ENCODE assay signal across 20 mouse cellular contexts in the genomic region with DNA sequence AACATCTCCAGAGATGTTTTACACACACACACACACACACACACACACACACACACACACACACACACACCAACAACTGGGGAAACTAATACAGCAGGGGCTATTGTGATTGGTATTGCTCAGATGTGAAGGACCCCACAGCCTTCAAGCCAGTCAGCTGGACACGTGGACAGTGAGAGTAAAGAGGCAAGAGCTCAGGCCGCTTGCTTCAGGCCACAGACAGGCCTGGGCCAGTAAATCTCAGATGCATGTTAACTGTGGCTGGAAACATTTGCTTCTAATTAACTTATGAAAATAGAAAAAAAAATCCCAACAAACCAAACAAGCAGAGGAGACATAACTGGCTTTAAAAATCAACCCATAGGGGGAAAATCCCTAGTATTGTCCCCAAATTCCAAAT. TPM values are rescaled to one million over a fixed set of nuclear protein-coding genes. Genes with fewer than 3 reads are reported as not detected.
DNase-seq lines count a peak whose midpoint lies in the region; ATAC-seq and TF ChIP-seq lines count a peak whose summit lies in the region.
"Had no signal": no experiment of that assay in that cellular context is flagged by ENCODE, and none has a peak within 500 bp of the region (broad histone marks: within the 10 kb centered on the region; RNA-seq: fewer than 3 reads in every experiment).

No protein-coding gene starts in this region.

- no peaks in the 10 kb centered on the region for H3K36me3 ChIP-seq in kidney, postnatal 0 days (ENCODE audit: insufficient read depth, low read length)
- H3K36me3 ChIP-seq in embryonic facial prominence, embryonic 12.5 days = no peaks in the 10 kb centered on the region
- H3K36me3 ChIP-seq in limb, embryonic 11.5 days (ENCODE audit: control insufficient read depth, insufficient read depth, low read length) = no peaks in the 10 kb centered on the region
- H3K36me3 ChIP-seq in liver, postnatal 0 days (replicated peaks; ENCODE audit: insufficient read depth, low read length) = no peaks in the 10 kb centered on the region
- H3K36me3 ChIP-seq in midbrain, embryonic 16.5 days (ENCODE audit: control insufficient read depth, insufficient read depth, low read length) = no peaks in the 10 kb centered on the region
- H3K36me3 ChIP-seq: forebrain, embryonic 10.5 days; hindbrain, embryonic 15.5 days had no signal

- peak; percentile 4 for DNase-seq in kidney, postnatal 0 days (ENCODE audit: low spot score)
- DNase-seq in kidney, adult 9 months = no peak
- no peak for DNase-seq in limb, embryonic 11.5 days (ENCODE audit: low spot score)
- DNase-seq in liver, postnatal 0 days = no peak
- DNase-seq in gastrocnemius, postnatal 10 days = no peak
- DNase-seq: adrenal gland, postnatal 14 days; cerebellum, adult 18-20 months; gastrocnemius, postnatal 25 days; heart, postnatal 10 days; kidney, postnatal 10 days; lung, postnatal 14 days; thymus, postnatal 36 days had no signal

- 70% methylated on average over 2 of the region's 2 CpGs for WGBS in kidney, postnatal 0 days
- WGBS in embryonic facial prominence, embryonic 12.5 days = 35% methylated on average over 2 of the region's 2 CpGs
- 28% methylated on average over 2 of the region's 2 CpGs for WGBS in limb, embryonic 11.5 days
- 84% methylated on average over 2 of the region's 2 CpGs for WGBS in liver, postnatal 0 days (ENCODE audit: insufficient replicate concordance)
- WGBS in midbrain, embryonic 16.5 days = 86% methylated on average over 2 of the region's 2 CpGs

- no peak overlapping the region for H3K9ac ChIP-seq in kidney, postnatal 0 days (ENCODE audit: low read depth, low read length)
- no peak overlapping the region for H3K9ac ChIP-seq in embryonic facial prominence, embryonic 12.5 days
- no peak overlapping the region for H3K9ac ChIP-seq in limb, embryonic 11.5 days (ENCODE audit: low read length)
- H3K9ac ChIP-seq in liver, postnatal 0 days (replicated peaks) = no peak overlapping the region; the same call in 1 of the 2 replicates
- no peak overlapping the region for H3K9ac ChIP-seq in midbrain, embryonic 16.5 days (ENCODE audit: low read depth, low read length)
- H3K9ac ChIP-seq: hindbrain, embryonic 15.5 days had no signal

- no peaks in the 10 kb centered on the region for H3K4me1 ChIP-seq in kidney, postnatal 0 days (replicated peaks; ENCODE audit: insufficient read depth, low read length)
- no peaks in the 10 kb centered on the region for H3K4me1 ChIP-seq in embryonic facial prominence, embryonic 12.5 days
- no peaks in the 10 kb centered on the region for H3K4me1 ChIP-seq in limb, embryonic 11.5 days (ENCODE audit: control insufficient read depth, insufficient read depth, low read length)
- peaks cover 48% of the 10 kb centered on the region for H3K4me1 ChIP-seq in liver, postnatal 0 days (ENCODE audit: insufficient read depth)
- no peaks in the 10 kb centered on the region for H3K4me1 ChIP-seq in midbrain, embryonic 16.5 days (ENCODE audit: control insufficient read depth, insufficient read depth, low read length)
- H3K4me1 ChIP-seq: forebrain, embryonic 10.5 days; hindbrain, embryonic 15.5 days had no signal

- no peak overlapping the region for H3K27ac ChIP-seq in kidney, postnatal 0 days
- peak overlapping the region; percentile 71 for H3K27ac ChIP-seq in embryonic facial prominence, embryonic 12.5 days
- H3K27ac ChIP-seq in limb, embryonic 11.5 days (replicated peaks; ENCODE audit: low read depth, low read length) = 0 out of 2 replicates have a peak overlapping the region, but pooled peaks have one; percentile 30
- peak overlapping the region; percentile 85 for H3K27ac ChIP-seq in liver, postnatal 0 days (ENCODE audit: low read depth)
- no peak overlapping the region for H3K27ac ChIP-seq in midbrain, embryonic 16.5 days (ENCODE audit: low read length)
- H3K27ac ChIP-seq: forebrain, embryonic 10.5 days; hindbrain, embryonic 15.5 days; layer of hippocampus, adult 2 months had no signal

- no peak overlapping the region for H3K4me3 ChIP-seq in kidney, postnatal 0 days (replicated peaks; ENCODE audit: low read depth, low read length)
- no peak overlapping the region for H3K4me3 ChIP-seq in embryonic facial prominence, embryonic 12.5 days
- H3K4me3 ChIP-seq in limb, embryonic 11.5 days (ENCODE audit: low read depth, low read length) = no peak overlapping the region
- no peak overlapping the region for H3K4me3 ChIP-seq in liver, postnatal 0 days (ENCODE audit: low read depth, low read length)
- no peak overlapping the region for H3K4me3 ChIP-seq in midbrain, embryonic 16.5 days (ENCODE audit: low read depth, low read length)
- H3K4me3 ChIP-seq: forebrain, embryonic 10.5 days; hindbrain, embryonic 15.5 days; layer of hippocampus, adult 2 months had no signal

- no peaks in the 10 kb centered on the region for H3K9me3 ChIP-seq in kidney, postnatal 0 days (replicated peaks; ENCODE audit: low read length)
- no peaks in the 10 kb centered on the region for H3K9me3 ChIP-seq in embryonic facial prominence, embryonic 12.5 days
- H3K9me3 ChIP-seq in limb, embryonic 11.5 days (ENCODE audit: control insufficient read depth, low read length) = no peaks in the 10 kb centered on the region
- H3K9me3 ChIP-seq in liver, postnatal 0 days (ENCODE audit: low read length) = no peaks in the 10 kb centered on the region
- H3K9me3 ChIP-seq in midbrain, embryonic 16.5 days (replicated peaks; ENCODE audit: control insufficient read depth, low read length, poor library complexity, severe bottlenecking) = no peaks in the 10 kb centered on the region
- H3K9me3 ChIP-seq: forebrain, embryonic 10.5 days; hindbrain, embryonic 15.5 days had no signal

- no peak for TF ChIP-seq EP300 in liver, postnatal 0 days (IDR thresholded peaks at IDR 0.05; ENCODE audit: low read depth)

- H3K4me2 ChIP-seq in kidney, postnatal 0 days (ENCODE audit: low read length) = no peak overlapping the region
- no peak overlapping the region for H3K4me2 ChIP-seq in embryonic facial prominence, embryonic 12.5 days (replicated peaks)
- no peak overlapping the region for H3K4me2 ChIP-seq in limb, embryonic 11.5 days (ENCODE audit: low read depth, severe bottlenecking)
- no peak overlapping the region for H3K4me2 ChIP-seq in liver, postnatal 0 days (ENCODE audit: low read depth, low read length)
- no peak overlapping the region for H3K4me2 ChIP-seq in midbrain, embryonic 16.5 days (ENCODE audit: low read length)
- H3K4me2 ChIP-seq: hindbrain, embryonic 15.5 days had no signal

- H3K27me3 ChIP-seq in kidney, postnatal 0 days (ENCODE audit: insufficient read depth, low read length) = no peaks in the 10 kb centered on the region
- no peaks in the 10 kb centered on the region for H3K27me3 ChIP-seq in embryonic facial prominence, embryonic 12.5 days
- H3K27me3 ChIP-seq in limb, embryonic 11.5 days (ENCODE audit: control insufficient read depth, insufficient read depth, low read length) = no peaks in the 10 kb centered on the region
- H3K27me3 ChIP-seq in liver, postnatal 0 days (ENCODE audit: insufficient read depth, low read length) = no peaks in the 10 kb centered on the region
- H3K27me3 ChIP-seq in midbrain, embryonic 16.5 days (ENCODE audit: control insufficient read depth, insufficient read depth, low read depth, low read length) = no peaks in the 10 kb centered on the region
- H3K27me3 ChIP-seq: hindbrain, embryonic 15.5 days had no signal

- no peak for ATAC-seq in kidney, postnatal 0 days (replicated peaks; ENCODE audit: low FRiP score, low read depth)
- no peak for ATAC-seq in embryonic facial prominence, embryonic 12.5 days (ENCODE audit: insufficient number of reproducible peaks, insufficient read depth, low FRiP score, low TSS enrichment)
- ATAC-seq in limb, embryonic 11.5 days (ENCODE audit: insufficient number of reproducible peaks, low FRiP score, low TSS enrichment, low read depth) = no peak
- ATAC-seq in liver, postnatal 0 days = no peak
- no peak for ATAC-seq in monocyte, adult 5-6 weeks (replicated peaks; ENCODE audit: insufficient number of reproducible peaks, low FRiP score, low TSS enrichment, poor library complexity, severe bottlenecking)
- no peak for ATAC-seq in midbrain, embryonic 16.5 days

- TF ChIP-seq CTCF in kidney, postnatal 0 days (IDR thresholded peaks at IDR 0.05; ENCODE audit: low read depth) = no peak
- TF ChIP-seq CTCF in liver, postnatal 0 days (IDR thresholded peaks at IDR 0.05; ENCODE audit: low read depth) = no peak

RNA-seq across cellular contexts. Expression of a gene that starts 9.9 kb away (rescaled TPM):
- polyA plus RNA-seq in kidney, postnatal 0 days (2015; fragmentation: Nextera tagmentation; extraction: Ambion mirVana) = 1.7 and 1.8 TPM in 2 replicates
- 1.7 and 2.1 TPM in 2 replicates for polyA plus RNA-seq in embryonic facial prominence, embryonic 12.5 days (2016; fragmentation: Nextera tagmentation; extraction: Ambion mirVana)
- 0.99 and 1.3 TPM in 2 replicates for polyA plus RNA-seq in limb, embryonic 11.5 days (2014; fragmentation: Nextera tagmentation; extraction: Ambion mirVana)
- polyA plus RNA-seq in liver, postnatal 0 days (2015; fragmentation: Nextera tagmentation; extraction: Ambion mirVana) = 7.3 and 8.6 TPM in 2 replicates
- 0.29 to 0.96 TPM in 2 of 3 replicates, not detected in the other for total RNA-seq in monocyte, adult 5-6 weeks (2017)
- total RNA-seq in gastrocnemius, postnatal 10 days (2021) = under 1 TPM in 1 of 2 experiments, not detected in 1; 0.27 TPM
- polyA plus RNA-seq in midbrain, embryonic 16.5 days (2015; fragmentation: Nextera tagmentation; extraction: Ambion mirVana) = 0.45 and 0.62 TPM in 2 replicates
- total RNA-seq: adrenal gland, postnatal 14 days; gastrocnemius, postnatal 25 days; heart, adult 8-10 months; megakaryocyte-erythroid progenitor cell, adult 5-6 weeks had no signal

RNA-seq across cellular contexts. Expression of a gene that starts 31.1 kb away (rescaled TPM):
- 6.4 and 7.7 TPM in 2 replicates for polyA plus RNA-seq in kidney, postnatal 0 days (2015; fragmentation: Nextera tagmentation; extraction: Ambion mirVana)
- 17.9 and 18.6 TPM in 2 replicates for polyA plus RNA-seq in embryonic facial prominence, embryonic 12.5 days (2016; fragmentation: Nextera tagmentation; extraction: Ambion mirVana)
- 12.8 and 13.4 TPM in 2 replicates for polyA plus RNA-seq in limb, embryonic 11.5 days (2014; fragmentation: Nextera tagmentation; extraction: Ambion mirVana)
- polyA plus RNA-seq in liver, postnatal 0 days (2015; fragmentation: Nextera tagmentation; extraction: Ambion mirVana) = 19.1 and 22.0 TPM in 2 replicates
- 87.4 to 128 TPM (median 90.9 TPM) in 3 replicates for total RNA-seq in monocyte, adult 5-6 weeks (2017)
- total RNA-seq in gastrocnemius, postnatal 10 days (2021) = 1 to 10 TPM; 4.4 to 6.2 TPM
- 20.2 and 21.7 TPM in 2 replicates for polyA plus RNA-seq in midbrain, embryonic 16.5 days (2015; fragmentation: Nextera tagmentation; extraction: Ambion mirVana)

RNA-seq across cellular contexts. Expression of a gene that starts 46.5 kb away (rescaled TPM):
- 120 and 123 TPM in 2 replicates for polyA plus RNA-seq in kidney, postnatal 0 days (2015; fragmentation: Nextera tagmentation; extraction: Ambion mirVana)
- 126 and 128 TPM in 2 replicates for polyA plus RNA-seq in embryonic facial prominence, embryonic 12.5 days (2016; fragmentation: Nextera tagmentation; extraction: Ambion mirVana)
- 152 and 154 TPM in 2 replicates for polyA plus RNA-seq in limb, embryonic 11.5 days (2014; fragmentation: Nextera tagmentation; extraction: Ambion mirVana)
- 40.5 and 41.1 TPM in 2 replicates for polyA plus RNA-seq in liver, postnatal 0 days (2015; fragmentation: Nextera tagmentation; extraction: Ambion mirVana)
- 67.2 to 70.2 TPM (median 68.0 TPM) in 3 replicates for total RNA-seq in monocyte, adult 5-6 weeks (2017)
- 10 to 100 TPM; 82.4 to 88.3 TPM for total RNA-seq in gastrocnemius, postnatal 10 days (2021)
- polyA plus RNA-seq in midbrain, embryonic 16.5 days (2015; fragmentation: Nextera tagmentation; extraction: Ambion mirVana) = 94.6 and 94.8 TPM in 2 replicates

Comparison
In these comparisons a context has a peak if more than half of its experiments do, and no peak if none do; other contexts are left out.
1. H3K27ac ChIP-seq: peak in embryonic facial prominence, embryonic 12.5 days (single experiment), limb, embryonic 11.5 days (single experiment) and liver, postnatal 0 days (single experiment); none in kidney, postnatal 0 days (single experiment) and midbrain, embryonic 16.5 days (single experiment).